Mouse (Mus musculus): Measurements from ENCODE around the gene Hist1h2af. TPM values are rescaled to one million over a fixed set of nuclear protein-coding genes. Genes with fewer than 3 reads are reported as not detected.

Gene Hist1h2af
- polyA plus RNA-seq, 1 experiment from 2014 or later: 5.4 TPM

DNA sequence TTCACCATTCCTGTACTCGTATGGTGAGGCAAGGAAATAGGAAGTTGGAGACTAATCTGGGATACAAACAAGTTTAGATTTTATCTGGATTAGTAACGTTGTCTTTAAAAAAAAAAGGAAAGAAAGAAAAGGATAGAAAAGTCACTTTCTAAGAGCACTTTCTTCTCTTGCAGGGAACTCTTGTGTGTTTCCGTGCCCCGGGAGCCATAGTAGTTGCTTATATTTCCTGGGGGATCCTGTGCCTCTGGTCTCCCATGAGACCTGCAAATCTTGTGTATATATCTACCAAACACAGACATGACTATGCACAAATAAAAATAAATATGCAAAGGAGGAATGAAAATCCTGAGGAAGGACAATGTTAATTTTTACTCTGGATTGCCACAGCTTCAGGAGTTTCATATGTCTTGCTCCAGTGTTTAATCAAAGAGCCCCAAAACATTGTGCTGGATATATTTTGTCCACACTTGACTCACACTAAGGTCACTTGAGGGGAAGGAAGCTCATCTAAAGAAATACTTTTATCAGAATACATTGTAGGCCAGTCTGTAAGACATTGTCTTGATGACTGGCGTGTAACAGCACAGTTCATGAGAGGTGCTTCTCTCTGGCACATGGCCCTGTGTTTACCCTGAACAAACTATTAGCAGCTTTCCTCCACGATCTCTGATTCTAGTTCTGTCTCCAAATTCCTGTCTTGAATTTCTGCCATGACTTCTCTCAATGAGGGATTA is 43.4 kb downstream of the Hist1h2af start:
- peak overlapping the region; percentile 79 for H3K9ac ChIP-seq (ENCODE audit: low read length)
- H3K4me2 ChIP-seq (ENCODE audit: low read length): peak overlapping the region; percentile 70
- peak overlapping the region in 1 of 2 experiments; percentile 44; a peak in 2 of 4 replicates for H3K4me3 ChIP-seq (ENCODE audit: control insufficient read depth in 1 of 2, insufficient read depth in 1 of 2, low read depth in 1 of 2, low read length in 2 of 2)
- WGBS: 64% methylated on average over 6 of the region's 6 CpGs
- peaks cover 3 to 21% of the 10 kb centered on the region in 2 experiments for H3K4me1 ChIP-seq (ENCODE audit: control insufficient read depth in 2 of 2, insufficient read depth in 2 of 2, low read length in 2 of 2)
- H3K27ac ChIP-seq (replicated peaks in 1 of 2; ENCODE audit: control insufficient read depth in 1 of 2, insufficient read depth in 1 of 2, low read depth in 2 of 2, low read length in 2 of 2): peak overlapping the region; percentile 61 to 67; a peak in 3 of 4 replicates
- no peaks in the 10 kb centered on the region for H3K9me3 ChIP-seq (ENCODE audit: control insufficient read depth, low read length)
- H3K27me3 ChIP-seq (ENCODE audit: control insufficient read depth, insufficient read depth, low read length): no peaks in the 10 kb centered on the region
- ATAC-seq (ENCODE audit: insufficient number of reproducible peaks, insufficient read depth, low FRiP score, low read depth): no peak
- no peaks in the 10 kb centered on the region for H3K36me3 ChIP-seq (ENCODE audit: control insufficient read depth, insufficient read depth, low read length)

DNA sequence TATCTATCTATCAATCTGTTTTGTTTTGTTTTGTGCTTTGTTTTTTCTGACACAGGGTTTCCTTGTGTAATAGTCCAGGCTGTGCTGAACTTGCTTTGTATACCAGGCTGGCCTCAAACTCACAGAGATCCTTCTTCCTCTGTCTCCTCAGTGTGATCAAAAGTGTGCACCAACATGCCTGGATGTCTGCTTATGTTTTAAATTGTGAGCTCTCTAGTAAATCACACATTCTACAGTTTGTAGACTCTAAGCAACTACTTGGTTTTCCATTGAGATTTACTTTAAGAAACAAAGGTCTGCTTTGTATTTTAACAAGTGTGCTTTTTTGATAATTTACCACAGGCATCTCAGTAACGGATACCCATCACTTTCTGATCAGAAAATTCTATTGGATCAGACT is 44.1 kb downstream of the Hist1h2af start:
- H3K4me3 ChIP-seq (ENCODE audit: control insufficient read depth in 1 of 2, insufficient read depth in 1 of 2, low read depth in 1 of 2, low read length in 2 of 2): no peak overlapping the region
- H3K4me2 ChIP-seq (ENCODE audit: low read length): no peak overlapping the region
- 86% methylated on average over 1 of the region's 1 CpGs for WGBS
- H3K4me1 ChIP-seq (ENCODE audit: control insufficient read depth in 2 of 2, insufficient read depth in 2 of 2, low read length in 2 of 2): peaks cover 3 to 24% of the 10 kb centered on the region in 2 experiments
- no peak overlapping the region for H3K27ac ChIP-seq (replicated peaks in 1 of 2; ENCODE audit: control insufficient read depth in 1 of 2, insufficient read depth in 1 of 2, low read depth in 2 of 2, low read length in 2 of 2)
- H3K9ac ChIP-seq (ENCODE audit: low read length): no peak overlapping the region
- H3K27me3 ChIP-seq (ENCODE audit: control insufficient read depth, insufficient read depth, low read length): no peaks in the 10 kb centered on the region
- no peak for ATAC-seq (ENCODE audit: insufficient number of reproducible peaks, insufficient read depth, low FRiP score, low read depth)
- no peaks in the 10 kb centered on the region for H3K36me3 ChIP-seq (ENCODE audit: control insufficient read depth, insufficient read depth, low read length)
- H3K9me3 ChIP-seq (ENCODE audit: control insufficient read depth, low read length): no peaks in the 10 kb centered on the region

DNA sequence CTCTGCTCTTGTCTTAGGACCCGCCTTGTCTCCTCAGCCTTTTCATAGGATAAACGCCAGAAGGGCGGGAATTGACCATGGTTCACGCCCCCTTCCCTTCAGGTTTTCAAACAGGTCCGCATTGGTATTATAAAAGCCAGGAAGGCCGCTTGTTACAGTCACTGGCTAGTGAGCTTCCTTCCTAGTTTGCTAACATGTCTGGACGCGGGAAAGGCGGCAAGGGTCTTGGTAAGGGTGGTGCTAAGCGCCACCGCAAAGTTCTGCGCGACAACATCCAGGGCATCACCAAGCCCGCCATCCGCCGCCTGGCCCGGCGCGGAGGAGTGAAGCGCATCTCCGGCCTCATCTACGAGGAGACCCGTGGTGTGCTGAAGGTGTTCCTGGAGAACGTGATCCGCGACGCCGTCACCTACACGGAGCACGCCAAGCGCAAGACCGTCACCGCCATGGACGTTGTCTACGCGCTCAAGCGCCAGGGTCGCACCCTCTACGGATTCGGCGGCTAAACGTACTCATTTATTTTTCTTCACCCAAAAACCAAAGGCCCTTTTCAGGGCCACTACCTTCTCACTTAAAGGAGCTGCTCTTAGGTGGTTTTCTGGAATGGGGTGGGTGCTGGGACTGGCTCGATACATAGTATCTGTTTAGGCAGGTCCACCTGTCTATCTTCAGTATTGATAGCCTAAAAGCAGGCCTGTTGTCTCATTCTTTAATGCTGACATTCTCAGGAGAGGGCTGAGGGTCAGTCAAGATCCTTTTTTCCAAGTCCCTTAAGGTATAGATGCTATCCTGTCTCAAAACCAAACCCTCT is 47.9 kb downstream of the Hist1h2af start, which contains the start of gene Hist1h4d:
Gene Hist1h4d (plus strand): TSS at position 191 of the 811 bp plus-strand sequence.
- under 1% methylated on average over 42 of the region's 43 CpGs for WGBS
- peak within 1 kb of the TSS; percentile 50 to 58 for H3K4me3 ChIP-seq (ENCODE audit: control insufficient read depth in 1 of 2, insufficient read depth in 1 of 2, low read depth in 1 of 2, low read length in 2 of 2)
- H3K4me2 ChIP-seq (ENCODE audit: low read length): peak within 1 kb of the TSS; percentile 85

DNA sequence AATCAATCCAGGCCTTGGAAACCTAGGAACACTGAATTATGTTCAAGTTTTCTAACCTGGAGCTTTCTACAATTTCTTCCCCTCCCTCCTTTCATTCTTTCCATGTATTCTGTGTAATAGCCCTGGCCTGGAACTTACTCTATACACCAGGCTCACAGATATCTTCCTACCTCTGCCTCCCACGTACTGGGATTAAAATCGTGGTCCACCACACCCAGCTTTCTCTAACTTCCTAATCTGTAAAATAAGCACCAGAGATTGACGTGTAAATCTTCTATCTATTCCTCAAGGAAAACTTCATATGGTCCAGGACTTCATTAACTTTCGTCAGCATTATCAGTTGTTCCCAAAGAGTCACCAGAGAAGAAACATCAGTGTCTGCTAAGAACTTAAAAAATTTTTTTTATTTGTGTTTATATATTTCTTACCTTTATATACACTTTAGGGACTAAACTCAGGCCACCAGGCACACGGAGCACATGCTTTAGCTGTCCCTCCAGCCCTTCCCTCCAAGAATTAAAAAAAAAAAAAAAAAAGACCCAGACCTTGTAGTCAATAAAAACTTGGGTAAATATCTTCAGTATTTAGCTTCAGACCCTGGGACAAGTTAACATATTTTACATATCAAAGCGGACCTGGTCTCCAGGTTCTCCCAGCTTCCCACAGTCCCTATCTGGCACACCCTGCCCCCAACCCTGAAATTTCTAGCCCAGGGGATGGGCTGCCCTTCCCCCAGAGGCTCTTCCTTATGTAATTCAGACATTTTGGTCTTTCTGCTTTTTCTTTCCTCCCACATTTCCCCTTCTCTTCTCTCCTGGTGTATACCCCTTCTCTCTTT is 48.7 kb downstream of the Hist1h2af start:
- H3K4me1 ChIP-seq (ENCODE audit: control insufficient read depth in 2 of 2, insufficient read depth in 2 of 2, low read length in 2 of 2): peaks cover 5 to 15% of the 10 kb centered on the region in 2 experiments
- 20% methylated on average over 6 of the region's 6 CpGs for WGBS
- no peak for ATAC-seq (ENCODE audit: insufficient number of reproducible peaks, insufficient read depth, low FRiP score, low read depth)
- H3K27ac ChIP-seq (replicated peaks in 1 of 2; ENCODE audit: control insufficient read depth in 1 of 2, insufficient read depth in 1 of 2, low read depth in 2 of 2, low read length in 2 of 2): peak overlapping the region; percentile 78 to 79
- no peaks in the 10 kb centered on the region for H3K36me3 ChIP-seq (ENCODE audit: control insufficient read depth, insufficient read depth, low read length)
- peak overlapping the region; percentile 82 for H3K9ac ChIP-seq (ENCODE audit: low read length)
- no peaks in the 10 kb centered on the region for H3K27me3 ChIP-seq (ENCODE audit: control insufficient read depth, insufficient read depth, low read length)
- peak overlapping the region; percentile 50 to 58; a peak in 3 of 4 replicates for H3K4me3 ChIP-seq (ENCODE audit: control insufficient read depth in 1 of 2, insufficient read depth in 1 of 2, low read depth in 1 of 2, low read length in 2 of 2)
- H3K4me2 ChIP-seq (ENCODE audit: low read length): peak overlapping the region; percentile 85
- no peaks in the 10 kb centered on the region for H3K9me3 ChIP-seq (ENCODE audit: control insufficient read depth, low read length)

More for the DNA sequence above, 47.9 kb downstream of the Hist1h2af start, which contains the start of gene Hist1h4d:
- no peaks in the 10 kb centered on the region for H3K9me3 ChIP-seq (ENCODE audit: control insufficient read depth, low read length)
- H3K9ac ChIP-seq (ENCODE audit: low read length): peak within 1 kb of the TSS; percentile 82
- no peaks in the 10 kb centered on the region for H3K27me3 ChIP-seq (ENCODE audit: control insufficient read depth, insufficient read depth, low read length)
- no peaks in the 10 kb centered on the region for H3K36me3 ChIP-seq (ENCODE audit: control insufficient read depth, insufficient read depth, low read length)
- peak; percentile 80 for ATAC-seq (ENCODE audit: insufficient number of reproducible peaks, insufficient read depth, low FRiP score, low read depth)
- H3K4me1 ChIP-seq (ENCODE audit: control insufficient read depth in 2 of 2, insufficient read depth in 2 of 2, low read length in 2 of 2): peaks cover 4 to 19% of the 10 kb centered on the region in 2 experiments
- H3K27ac ChIP-seq (replicated peaks in 1 of 2; ENCODE audit: control insufficient read depth in 1 of 2, insufficient read depth in 1 of 2, low read depth in 2 of 2, low read length in 2 of 2): peak within 1 kb of the TSS; percentile 78 to 79

DNA sequence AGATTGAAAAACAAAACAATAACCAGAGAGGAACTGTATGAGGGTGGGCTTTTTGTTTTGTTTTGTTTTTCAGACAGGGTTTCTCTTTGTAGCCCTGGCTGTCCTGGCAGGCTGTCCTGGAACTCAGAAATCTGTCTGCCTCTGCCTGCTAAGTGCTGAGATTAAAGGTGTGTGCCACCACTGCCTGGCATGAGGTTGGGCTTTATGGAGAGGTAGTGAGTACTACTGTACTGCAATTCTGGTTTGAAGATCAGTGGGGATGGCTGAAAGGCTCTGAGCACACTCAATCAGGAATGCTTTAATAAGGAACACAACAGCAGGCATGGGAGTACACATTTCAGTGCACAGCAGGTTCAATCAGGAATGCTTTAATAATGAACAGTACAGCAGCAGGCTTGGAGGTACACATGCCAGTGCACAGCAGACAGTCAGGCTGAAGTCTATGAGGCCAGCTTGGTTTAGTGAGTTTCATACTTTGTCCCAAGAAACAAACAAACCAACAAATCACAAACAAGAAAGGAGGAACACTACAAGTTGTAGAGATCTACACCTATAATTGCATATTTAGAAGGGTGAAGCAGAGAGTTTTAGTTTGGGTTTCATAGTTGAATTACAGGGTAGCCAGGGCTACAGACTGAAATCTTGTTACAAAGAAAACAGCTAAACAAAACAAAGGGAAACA is 49.8 kb downstream of the Hist1h2af start:
- H3K9me3 ChIP-seq (ENCODE audit: control insufficient read depth, low read length): no peaks in the 10 kb centered on the region
- H3K27me3 ChIP-seq (ENCODE audit: control insufficient read depth, insufficient read depth, low read length): no peaks in the 10 kb centered on the region
- H3K27ac ChIP-seq (replicated peaks in 1 of 2; ENCODE audit: control insufficient read depth in 1 of 2, insufficient read depth in 1 of 2, low read depth in 2 of 2, low read length in 2 of 2): peak overlapping the region; percentile 22 to 35
- H3K4me2 ChIP-seq (ENCODE audit: low read length): no peak overlapping the region; the same call in 1 of the 2 replicates
- no peak overlapping the region for H3K4me3 ChIP-seq (ENCODE audit: control insufficient read depth in 1 of 2, insufficient read depth in 1 of 2, low read depth in 1 of 2, low read length in 2 of 2)
- peaks cover 5 to 15% of the 10 kb centered on the region in 2 experiments for H3K4me1 ChIP-seq (ENCODE audit: control insufficient read depth in 2 of 2, insufficient read depth in 2 of 2, low read length in 2 of 2)
- H3K36me3 ChIP-seq (ENCODE audit: control insufficient read depth, insufficient read depth, low read length): no peaks in the 10 kb centered on the region
- ATAC-seq (ENCODE audit: insufficient number of reproducible peaks, insufficient read depth, low FRiP score, low read depth): no peak
- no peak overlapping the region for H3K9ac ChIP-seq (ENCODE audit: low read length)

Data from heart, embryonic 14.5 days (tissue).